Mouse (Mus musculus) layer of hippocampus, adult 2 months (tissue): ENCODE measurements around the gene Tmem165. TPM values are rescaled to one million over a fixed set of nuclear protein-coding genes. Genes with fewer than 3 reads are reported as not detected.

Experiments
- DNase-seq, 2 experiments: peaks; one replicate each; pipeline ENCODE4 v3.0.0; 2022; ENCODE audit warnings: low spot score in 2 of 2
- H3K27ac ChIP-seq: fragments of 200-600 bp; 2 replicates; pipeline ENCODE4 v1.8.1; 2022
- H3K4me3 ChIP-seq: fragments of 200-600 bp; 2 replicates; pipeline ENCODE4 v1.8.1; 2022; ENCODE audit warnings: mild to moderate bottlenecking
- CTCF ChIP-seq: fragments of 200-600 bp; conservative IDR thresholded peaks from 2 replicates; pipeline ENCODE4 v1.8.1; 2022; ENCODE audit warnings: antibody characterized with exemption, mild to moderate bottlenecking, moderate library complexity
- long read RNA-seq, 2 experiments: library from polyadenylated mRNA; stranded (forward); transcript quantifications; one replicate each; pipeline ENCODE4 v2.0.0; 2021; ENCODE audit warnings: borderline mapping rate in 2 of 2
- total RNA-seq, 2 experiments: library from RNA; stranded (reverse); gene quantifications; 2 replicates each; pipeline ENCODE4 v1.2.3; 2021

Gene Tmem165
- 10 to 100 TPM; 32.9 to 35.2 TPM for total RNA-seq
- long read RNA-seq, experiment 1, transcript Tmem165-201 (6 exons, 1,897 nt) = major isoform, 45 of 49 reads
- long read RNA-seq, experiment 1, partial matches to known transcripts = 0 of 49 reads
- long read RNA-seq, experiment 1, other reads (novel, unspliced or antisense) = 4 of 49 reads
- long read RNA-seq, experiment 2, transcript Tmem165-201 (6 exons, 1,897 nt) = major isoform, 72 of 78 reads
- long read RNA-seq, experiment 2, partial matches to known transcripts = 0 of 78 reads
- long read RNA-seq, experiment 2, other reads (novel, unspliced or antisense) = 6 of 78 reads

DNA sequence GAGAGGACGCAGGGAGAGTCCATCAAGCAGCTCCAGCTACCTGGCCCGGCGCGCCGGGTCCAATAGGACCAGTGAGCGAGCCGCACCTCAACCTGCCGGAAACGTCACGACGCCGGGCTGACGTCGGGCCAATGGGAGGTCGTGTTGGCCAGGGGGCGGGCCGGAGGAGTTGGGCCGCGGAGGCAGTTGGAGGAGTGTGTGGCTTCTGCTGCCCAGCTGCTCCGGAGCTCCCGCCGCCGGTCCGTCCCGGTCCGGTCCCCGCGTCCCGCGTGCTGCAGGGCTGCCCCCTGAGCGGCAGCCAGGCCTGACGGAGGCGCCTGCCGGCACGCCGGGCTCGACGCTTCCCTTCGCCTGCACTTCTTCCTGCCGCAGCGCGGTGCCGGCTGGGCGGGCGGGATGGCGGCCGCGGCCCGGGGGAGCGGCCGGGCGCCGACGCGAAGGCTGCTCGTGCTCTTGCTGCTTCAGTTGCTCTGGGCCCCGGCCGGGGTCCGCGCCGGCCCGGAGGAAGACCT lies at the start of gene Tmem165:
Tmem165 (plus strand) TSS at position 131 of the 512 bp plus-strand sequence.
- H3K27ac ChIP-seq = peak within 1 kb of the TSS; percentile 87
- no peak for TF ChIP-seq CTCF
- H3K4me3 ChIP-seq = peak within 1 kb of the TSS; percentile 59
- peak; percentile 94 to 96 for DNase-seq

DNA sequence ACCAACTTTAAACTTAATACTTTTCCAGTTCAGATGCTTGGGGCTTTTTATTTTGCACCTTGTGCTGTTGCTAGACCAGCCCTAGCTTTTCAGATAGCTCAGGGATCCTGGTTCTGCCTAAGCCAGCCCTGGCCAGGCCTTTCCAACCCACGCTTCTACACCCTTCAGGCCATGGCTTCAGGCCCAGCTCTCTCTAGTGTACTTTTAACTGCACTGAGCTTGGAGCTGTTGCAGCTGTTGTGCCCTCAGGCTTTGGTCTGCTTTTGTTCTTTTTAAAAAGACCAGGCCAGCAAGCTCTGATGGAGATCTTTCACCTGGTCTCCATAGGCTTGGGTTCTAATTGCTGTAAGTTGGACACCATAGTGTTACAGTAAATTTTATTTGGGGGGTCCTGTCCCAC lies 48.0 kb upstream of the Tmem165 start:
- Histone ChIP-seq H3K4me3 (no peak overlapping the region), H3K27ac (no peak overlapping the region)
- no peak for DNase-seq
- TF ChIP-seq CTCF = no peak

DNA sequence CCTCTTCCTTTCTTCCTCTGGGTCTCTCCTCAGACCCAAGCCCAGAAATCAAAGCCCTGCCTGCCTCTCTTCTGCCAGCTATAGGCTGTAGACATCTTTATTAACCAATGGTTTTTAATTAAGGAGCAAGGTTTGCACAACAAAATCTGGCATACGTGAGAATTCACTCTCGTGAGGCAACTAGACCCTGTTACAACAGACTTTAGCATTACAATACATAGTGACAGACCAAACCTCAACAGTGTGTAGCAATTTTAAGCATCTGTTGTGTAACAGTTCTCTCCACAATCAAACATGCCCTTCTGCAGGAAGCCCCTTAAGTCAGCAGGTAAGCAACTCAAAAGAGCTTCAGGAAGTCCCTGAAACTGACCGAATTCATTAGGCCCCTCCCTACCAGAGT lies 47.4 kb upstream of the Tmem165 start:
- no peak overlapping the region for H3K4me3 ChIP-seq
- DNase-seq = no peak
- H3K27ac ChIP-seq = no peak overlapping the region
- no peak for TF ChIP-seq CTCF

DNA sequence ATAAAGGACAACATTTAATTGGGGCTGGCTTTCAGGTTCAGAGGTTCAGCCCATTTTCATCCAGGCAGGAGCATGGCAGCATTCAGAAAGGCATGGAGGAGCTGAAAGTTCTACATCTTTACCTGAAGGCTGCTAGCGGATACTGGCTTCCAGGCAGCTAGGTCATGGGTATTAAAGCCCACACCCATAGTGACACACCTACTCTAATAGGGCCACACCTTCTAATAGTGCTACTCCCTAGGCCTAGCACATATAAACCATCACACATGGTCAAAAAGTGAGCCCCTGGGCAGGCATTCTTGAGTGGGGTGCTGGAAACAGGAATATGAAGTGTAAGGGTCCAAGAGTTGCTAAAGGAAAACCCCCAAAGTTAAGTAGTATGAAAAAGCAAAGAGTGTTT lies 46.1 kb upstream of the Tmem165 start:
- TF ChIP-seq CTCF = no peak
- no peak overlapping the region for H3K27ac ChIP-seq
- no peak overlapping the region for H3K4me3 ChIP-seq

DNA sequence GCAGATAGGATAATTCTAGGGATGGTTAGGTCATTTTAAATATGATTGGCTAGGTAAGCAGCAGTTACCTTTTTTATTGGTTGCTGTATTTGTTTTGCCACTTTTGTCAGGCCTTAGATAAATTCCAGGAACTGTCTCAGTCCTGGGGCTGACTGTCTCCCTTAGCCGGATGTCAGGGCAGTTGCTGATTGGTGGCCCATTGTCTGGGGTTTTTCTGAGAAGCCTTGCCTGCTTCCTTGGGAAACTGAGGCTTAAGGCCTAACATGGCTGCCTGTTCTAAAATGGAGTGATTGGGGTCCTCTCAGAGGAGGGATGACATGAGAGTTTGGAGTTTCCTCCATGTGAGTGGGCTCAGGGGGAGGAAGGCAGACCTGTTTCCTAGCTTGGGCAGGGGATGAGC lies 45.6 kb upstream of the Tmem165 start:
- DNase-seq = no peak
- TF ChIP-seq CTCF = no peak
- Histone ChIP-seq H3K4me3 (no peak overlapping the region), H3K27ac (no peak overlapping the region)

More for the DNA sequence above, 46.1 kb upstream of the Tmem165 start:
- DNase-seq = no peak

DNA sequence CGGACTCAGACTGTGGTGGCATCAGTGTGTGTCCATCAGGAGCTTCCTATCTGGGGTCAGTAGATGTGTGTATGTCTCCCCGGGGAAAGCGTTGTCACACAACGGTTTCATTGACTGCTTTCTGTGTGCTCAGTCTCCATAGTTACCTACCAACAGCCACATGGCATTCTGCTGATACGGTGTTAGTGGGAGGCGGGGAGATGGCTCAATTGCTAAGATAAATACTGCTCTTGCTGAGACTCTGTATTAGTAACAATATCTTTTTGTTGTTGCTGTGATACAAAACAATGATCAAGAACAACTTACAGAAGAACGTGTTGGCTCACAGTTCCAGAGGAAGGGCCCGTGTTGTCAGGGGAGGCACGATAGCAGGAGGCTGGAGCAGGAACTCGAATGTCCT lies 45.2 kb upstream of the Tmem165 start:
- Histone ChIP-seq H3K4me3 (no peak overlapping the region), H3K27ac (peak overlapping the region; percentile 46)
- DNase-seq = peak in 1 of 2 experiments; percentile 29
- no peak for TF ChIP-seq CTCF

DNA sequence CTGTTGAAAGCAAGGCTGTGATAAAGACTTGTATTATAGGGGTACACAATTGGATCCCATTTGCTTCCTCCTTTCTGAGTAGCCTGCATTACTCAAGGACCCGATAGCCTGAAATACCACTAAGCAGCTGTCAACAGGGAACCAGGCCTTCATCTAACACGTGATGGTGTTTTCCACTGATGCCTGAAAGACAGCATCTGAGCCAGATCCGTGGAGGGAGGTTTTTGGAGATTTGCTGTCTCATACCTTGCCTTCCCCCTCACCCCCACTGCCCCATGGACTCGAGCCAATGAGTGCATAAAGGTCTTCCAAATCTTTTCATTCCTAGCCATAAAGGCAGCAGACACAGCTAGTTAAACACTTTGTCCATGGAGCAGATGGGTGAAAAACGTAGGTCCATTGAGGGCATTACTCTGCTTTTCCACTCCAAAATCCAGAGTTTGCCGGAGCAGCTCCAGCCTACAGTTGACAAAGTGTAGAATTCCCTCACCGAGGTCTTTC lies 44.5 kb upstream of the Tmem165 start:
- no peak for TF ChIP-seq CTCF
- Histone ChIP-seq H3K27ac (peak overlapping the region; percentile 98), H3K4me3 (no peak overlapping the region)
- DNase-seq = no peak

DNA sequence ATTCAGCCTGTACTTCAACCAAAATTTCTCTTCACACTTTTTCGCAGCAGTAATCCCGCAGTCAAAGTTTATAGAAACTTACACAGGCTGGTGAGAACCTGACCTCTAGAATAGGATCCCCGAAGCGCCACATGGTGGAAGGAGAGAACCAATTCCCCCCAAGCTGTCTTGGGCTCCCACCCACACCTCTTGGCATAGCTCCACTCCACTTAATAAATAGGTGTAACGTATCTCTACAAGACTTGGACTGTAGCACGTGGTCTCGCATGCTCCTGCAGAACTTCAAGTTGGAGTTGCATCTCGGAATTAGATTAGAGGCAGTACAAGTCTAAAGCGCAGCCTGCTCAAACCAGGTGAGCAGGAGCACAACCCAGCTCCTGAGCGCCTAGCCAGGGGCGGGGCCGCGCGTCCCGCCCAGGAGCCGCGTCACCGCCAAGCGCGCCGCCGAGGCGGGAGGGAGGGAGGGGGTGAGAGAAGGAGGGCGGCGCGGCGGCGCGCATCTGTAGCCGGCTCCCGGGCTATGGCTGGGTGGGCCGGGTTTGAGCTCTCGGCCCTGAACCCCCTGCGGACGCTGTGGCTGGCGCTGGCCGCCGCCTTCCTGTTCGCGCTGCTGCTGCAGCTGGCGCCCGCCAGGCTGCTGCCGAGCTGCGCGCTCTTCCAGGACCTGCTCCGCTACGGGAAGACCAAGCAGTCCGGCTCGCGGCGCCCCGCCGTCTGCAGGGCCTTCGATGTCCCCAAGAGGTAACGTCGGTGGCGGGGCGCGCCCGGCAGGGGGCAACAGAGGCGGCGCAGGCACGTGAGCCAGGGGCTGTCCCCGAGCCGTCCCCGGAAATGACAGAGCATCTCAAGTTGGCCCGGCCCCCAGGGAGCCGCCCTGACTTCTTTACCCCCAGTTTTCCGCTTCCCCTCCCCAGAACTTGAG lies 43.6 kb upstream of the Tmem165 start, which contains the start of gene Srd5a3:
Srd5a3 (plus strand) TSS at position 464 of the 922 bp plus-strand sequence.
- Histone ChIP-seq H3K27ac (peak within 1 kb of the TSS; percentile 98), H3K4me3 (peak within 1 kb of the TSS; percentile 64)
- DNase-seq = peak; percentile 93
- peak; percentile 88 for TF ChIP-seq CTCF

DNA sequence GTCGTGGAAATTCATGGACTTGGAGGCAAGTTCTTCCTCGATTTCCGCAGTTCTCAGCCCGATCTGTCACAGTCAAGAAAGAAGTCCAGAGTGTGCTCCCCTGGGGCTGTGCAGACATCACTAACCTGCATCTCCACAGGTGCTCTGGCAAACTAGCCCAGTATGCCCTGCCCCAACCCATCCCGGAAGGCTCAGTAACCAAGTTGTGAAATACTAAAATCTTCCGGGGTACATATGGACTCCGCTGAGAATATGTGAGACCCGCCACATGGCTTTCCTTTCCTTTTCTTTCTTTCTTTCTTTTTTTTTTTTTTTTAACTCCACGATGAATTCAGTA lies 43.0 kb upstream of the Tmem165 start:
- DNase-seq = no peak
- no peak for TF ChIP-seq CTCF
- Histone ChIP-seq H3K27ac (peak overlapping the region; percentile 98), H3K4me3 (peak overlapping the region; percentile 64)

DNA sequence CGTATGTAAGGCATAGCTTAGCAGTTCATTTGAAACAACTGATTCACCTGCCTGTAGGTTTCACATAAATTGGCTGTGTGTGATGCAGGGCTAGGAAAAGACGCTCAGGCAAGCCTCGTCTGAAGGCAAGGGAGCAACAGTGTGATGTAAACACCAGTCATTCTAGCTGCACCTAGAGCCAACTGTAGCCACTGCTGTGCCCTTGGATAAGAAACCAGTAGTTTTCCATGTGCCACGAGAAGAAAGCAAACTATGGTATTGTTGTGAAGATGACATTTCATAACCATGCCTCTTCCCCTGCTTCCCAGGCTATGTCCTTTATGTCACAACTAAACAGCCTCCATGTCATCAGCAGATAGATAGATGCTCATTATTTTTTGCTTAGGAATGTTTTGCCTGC lies 40.3 kb upstream of the Tmem165 start:
- no peak for DNase-seq
- Histone ChIP-seq H3K4me3 (no peak overlapping the region), H3K27ac (no peak overlapping the region)
- no peak for TF ChIP-seq CTCF

DNA sequence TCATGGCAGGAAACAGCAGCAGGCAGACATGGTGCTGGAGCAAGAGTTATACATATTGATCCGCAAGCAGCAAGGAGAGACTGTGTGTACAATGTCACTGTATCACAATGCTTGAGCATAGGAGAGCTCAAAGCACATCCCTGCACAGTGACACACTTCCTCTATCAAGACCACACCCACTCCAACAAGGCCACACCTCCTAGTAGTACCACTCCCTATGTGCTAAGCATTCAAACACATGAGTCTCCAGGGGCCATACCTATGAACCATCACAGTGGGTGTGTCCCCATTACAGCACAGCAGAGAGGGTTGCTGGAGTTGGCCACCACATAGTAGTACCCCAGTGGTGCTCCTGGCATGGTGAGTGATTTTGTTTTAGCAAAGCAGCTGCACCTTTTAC lies 37.3 kb upstream of the Tmem165 start:
- no peak for TF ChIP-seq CTCF
- no peak overlapping the region for H3K4me3 ChIP-seq
- H3K27ac ChIP-seq = no peak overlapping the region
- DNase-seq = no peak

DNA sequence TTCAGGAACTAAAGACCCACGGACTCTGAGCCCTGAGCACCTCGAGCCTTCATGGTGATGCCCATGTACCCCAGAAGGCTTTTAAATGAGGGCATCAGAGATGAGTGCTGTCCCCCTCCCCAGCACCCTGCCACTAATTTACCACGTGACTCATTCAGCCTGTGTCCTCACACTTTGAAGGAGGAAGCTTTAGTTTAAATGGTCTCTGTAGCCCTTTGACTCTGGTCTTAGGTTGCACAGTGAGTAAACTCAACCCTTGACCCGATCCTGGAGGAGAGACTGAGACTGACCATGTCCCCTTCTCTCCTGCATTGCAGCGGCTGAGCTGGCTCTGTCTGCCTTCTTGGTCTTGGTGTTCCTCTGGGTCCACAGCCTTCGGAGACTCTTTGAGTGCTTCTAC lies 34.2 kb upstream of the Tmem165 start:
- no peak for DNase-seq
- H3K4me3 ChIP-seq = no peak overlapping the region
- no peak for TF ChIP-seq CTCF
- no peak overlapping the region for H3K27ac ChIP-seq

DNA sequence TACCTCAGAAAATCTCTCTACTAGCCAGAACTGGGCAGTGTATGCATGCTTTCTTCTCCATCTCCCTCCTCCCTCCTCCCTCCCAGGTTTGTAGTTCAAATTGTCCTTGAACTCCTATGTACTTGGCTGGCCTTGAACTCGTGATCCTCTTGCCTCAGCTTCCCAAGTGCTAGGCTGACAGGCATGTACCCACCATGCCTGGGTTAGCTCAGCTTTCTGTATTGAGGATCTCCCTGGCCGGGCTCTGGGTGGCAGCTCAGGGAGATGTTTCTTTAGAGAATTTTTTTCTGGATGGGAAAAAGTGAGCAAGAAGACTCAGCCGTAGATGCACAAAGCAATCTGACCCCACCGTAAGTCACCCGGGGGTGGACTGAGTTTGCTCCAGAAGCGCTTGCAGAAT lies 30.7 kb upstream of the Tmem165 start:
- no peak for TF ChIP-seq CTCF
- Histone ChIP-seq H3K27ac (no peak overlapping the region), H3K4me3 (no peak overlapping the region)
- no peak for DNase-seq
